Comparison of ENCODE assay signal across 22 mouse cellular contexts in the genomic region with DNA sequence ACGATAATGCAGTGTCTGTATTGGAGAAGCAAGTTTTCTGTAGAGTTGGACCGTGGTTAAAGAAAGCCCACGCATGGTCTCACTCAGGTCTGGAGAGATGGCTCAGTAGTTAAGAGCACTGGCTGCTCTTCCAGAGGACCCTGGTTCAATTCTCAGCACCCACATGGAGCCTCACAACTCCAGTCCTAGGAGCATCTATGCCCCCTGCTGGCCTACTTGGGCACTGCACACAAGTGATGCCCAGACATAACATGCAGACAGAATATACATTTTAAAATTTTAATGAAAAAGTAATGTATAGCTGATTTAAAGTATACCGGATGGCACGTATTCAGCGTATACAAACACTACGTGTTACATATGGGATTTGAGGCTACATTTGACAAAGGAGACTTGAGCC.
DNase-seq lines count a peak whose midpoint lies in the region; ATAC-seq and TF ChIP-seq lines count a peak whose summit lies in the region.
"Had no signal": no experiment of that assay in that cellular context is flagged by ENCODE, and none has a peak within 500 bp of the region (broad histone marks: within the 10 kb centered on the region; RNA-seq: fewer than 3 reads in every experiment).

No protein-coding gene starts in this region.

- H3K79me2 ChIP-seq in heart, adult 2 months (replicated peaks; ENCODE audit: control insufficient read depth, insufficient read depth, low read length): no peaks in the 10 kb centered on the region

- peak; percentile 27 for TF ChIP-seq CTCF in heart, adult 2 months (IDR thresholded peaks at IDR 0.05)
- TF ChIP-seq CTCF in lung, embryonic 14.5 days (IDR thresholded peaks at IDR 0.05; ENCODE audit: low read depth): peak; percentile 33

- no peak overlapping the region for H3K27ac ChIP-seq in heart, adult 2 months
- H3K27ac ChIP-seq in lung, embryonic 14.5 days (ENCODE audit: low read depth): no peak overlapping the region
- H3K27ac ChIP-seq: hindbrain, embryonic 14.5 days; kidney, postnatal 0 days; macrophage; midbrain, embryonic 12.5 days had no signal

- WGBS in heart, adult 2 months: 97% methylated on average over 7 of the region's 7 CpGs
- 95% methylated on average over 7 of the region's 7 CpGs for WGBS in lung, embryonic 14.5 days

- no peak overlapping the region for H3K9ac ChIP-seq in heart, adult 2 months (ENCODE audit: low read depth, low read length)
- no peak overlapping the region for H3K9ac ChIP-seq in lung, embryonic 14.5 days
- H3K9ac ChIP-seq: heart, embryonic 12.5 days; hindbrain, embryonic 14.5 days; midbrain, embryonic 12.5 days had no signal

- TF ChIP-seq EP300 in heart, adult 2 months (IDR thresholded peaks at IDR 0.05; ENCODE audit: insufficient read depth, low read depth, low read length): no peak

- no peaks in the 10 kb centered on the region for H3K36me3 ChIP-seq in heart, adult 2 months (ENCODE audit: control insufficient read depth, insufficient read depth, low read length)
- H3K36me3 ChIP-seq in lung, embryonic 14.5 days (ENCODE audit: insufficient read depth): no peaks in the 10 kb centered on the region
- H3K36me3 ChIP-seq: midbrain, embryonic 12.5 days had no signal

- ATAC-seq in lung, embryonic 14.5 days (ENCODE audit: insufficient read depth): no peak
- ATAC-seq: forebrain, embryonic 16.5 days had no signal

- no peak overlapping the region for H3K4me2 ChIP-seq in lung, embryonic 14.5 days
- H3K4me2 ChIP-seq: heart, embryonic 12.5 days; hindbrain, embryonic 14.5 days; midbrain, embryonic 12.5 days had no signal

- intact Hi-C loops in heart, adult 2 months (cut with DNase I): no loop called here
- intact Hi-C loops in heart, postnatal 14 days (cut with DNase I): no loop called here

- no peaks in the 10 kb centered on the region for H3K27me3 ChIP-seq in heart, adult 2 months (ENCODE audit: control insufficient read depth, insufficient read depth, low read length)
- no peaks in the 10 kb centered on the region for H3K27me3 ChIP-seq in lung, embryonic 14.5 days (ENCODE audit: insufficient read depth, low read length)
- H3K27me3 ChIP-seq: heart, embryonic 12.5 days; midbrain, embryonic 12.5 days had no signal

- no peaks in the 10 kb centered on the region for H3K4me1 ChIP-seq in heart, adult 2 months (ENCODE audit: control insufficient read depth, insufficient read depth, low read length)
- no peaks in the 10 kb centered on the region for H3K4me1 ChIP-seq in lung, embryonic 14.5 days (ENCODE audit: insufficient read depth)
- H3K4me1 ChIP-seq: heart, embryonic 12.5 days; midbrain, embryonic 12.5 days had no signal

- TF ChIP-seq POLR2A in heart, adult 2 months (IDR thresholded peaks at IDR 0.05; ENCODE audit: insufficient read depth, low read depth, low read length): no peak

- no peak for DNase-seq in heart, adult 2 months
- DNase-seq in heart, postnatal 14 days: no peak
- no peak for DNase-seq in lung, embryonic 14.5 days
- DNase-seq in lung, adult 18-20 months: no peak
- peak; percentile 14 for DNase-seq in ES-CJ7 (ENCODE audit: low read depth, low spot score)
- peak; percentile 17 for DNase-seq in ZHBTc4 (ENCODE audit: low read depth, low spot score)
- DNase-seq in layer of hippocampus, adult 11-12 months (ENCODE audit: low spot score): no peak
- DNase-seq: adrenal gland, adult 8-10 months; cerebellum, adult 11 months; embryo, embryonic 11 days; kidney, adult 11 months; left cerebral cortex, postnatal 4 days; liver; spleen, adult 18-20 months; thymus, postnatal 14 days had no signal

- H3K9me3 ChIP-seq in lung, embryonic 14.5 days (ENCODE audit: low read depth, low read length): no peaks in the 10 kb centered on the region
- H3K9me3 ChIP-seq: midbrain, embryonic 12.5 days had no signal

- H3K4me3 ChIP-seq in heart, adult 2 months: no peak overlapping the region
- no peak overlapping the region for H3K4me3 ChIP-seq in lung, embryonic 14.5 days (ENCODE audit: low read depth, low read length)
- H3K4me3 ChIP-seq: heart, embryonic 12.5 days; midbrain, embryonic 12.5 days; myocyte had no signal

Comparison
In these comparisons a context has a peak if more than half of its experiments do, and no peak if none do; other contexts are left out.
1. DNase-seq: peak in ES-CJ7 (single experiment) and ZHBTc4 (single experiment); none in heart, adult 2 months (0 of 2), heart, postnatal 14 days (0 of 2), lung, embryonic 14.5 days (single experiment), lung, adult 18-20 months (0 of 2) and layer of hippocampus, adult 11-12 months (single experiment).